Mouse (Mus musculus) liver, postnatal 0 days (tissue): Measurements from ENCODE around the gene 4933407L21Rik.

Experiments
- CTCF ChIP-seq: sonication (generic); IDR thresholded peaks from 2 replicates; pipeline ENCODE4 v1.5.1; 2016; ENCODE audit warnings: antibody characterized with exemption, low read depth
- EP300 ChIP-seq: IDR thresholded peaks from 2 replicates; pipeline ENCODE4 v1.6.1; 2016; ENCODE audit warnings: antibody characterized with exemption, low read depth, mild to moderate bottlenecking

DNA sequence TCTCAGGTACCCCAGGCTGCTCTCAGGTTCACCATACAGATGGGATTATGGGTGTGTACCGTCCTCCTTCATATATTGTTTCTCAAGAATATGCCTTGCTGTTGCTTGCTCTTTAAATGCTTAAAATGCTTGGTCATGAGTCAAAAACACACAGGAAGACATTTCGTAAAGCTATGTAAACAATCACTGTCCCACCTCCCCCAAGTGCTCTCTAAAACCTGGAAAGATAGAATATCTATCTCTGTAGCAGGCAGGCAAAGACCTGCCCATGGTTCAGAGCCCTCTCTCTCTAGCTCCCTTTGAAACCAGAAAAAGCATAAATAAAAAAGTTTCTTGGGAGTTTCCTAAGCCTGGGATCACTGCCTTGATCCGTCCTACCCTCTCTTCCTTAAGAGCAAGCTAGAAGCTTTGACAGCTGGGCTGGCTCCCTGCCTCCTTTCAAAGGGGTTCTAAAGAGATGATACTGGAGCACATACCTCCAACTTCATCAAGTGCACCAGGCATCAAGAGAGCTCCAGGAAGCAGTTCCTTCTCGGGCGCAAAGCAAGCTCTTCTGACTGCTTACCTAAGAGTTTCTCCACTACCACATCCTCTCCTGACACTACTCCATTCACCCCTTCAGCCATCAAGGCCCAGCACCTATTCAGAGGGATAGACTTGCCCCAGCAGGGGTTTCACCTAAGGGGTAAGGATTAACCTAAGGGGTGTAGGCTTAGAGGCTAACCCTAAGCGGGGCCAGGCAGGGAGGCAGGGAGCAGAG, 31.0 kb downstream of the 4933407L21Rik start:
- TF ChIP-seq CTCF (no peak), EP300 (no peak)
